Mouse (Mus musculus): ENCODE measurements at regions not wholly inside any gene's neighbourhood (a gene's known extent, or its start where the extent isn't known, plus 50 kb on each side); places are given as distances from the start of the nearest gene placed in this dataset.

DNA sequence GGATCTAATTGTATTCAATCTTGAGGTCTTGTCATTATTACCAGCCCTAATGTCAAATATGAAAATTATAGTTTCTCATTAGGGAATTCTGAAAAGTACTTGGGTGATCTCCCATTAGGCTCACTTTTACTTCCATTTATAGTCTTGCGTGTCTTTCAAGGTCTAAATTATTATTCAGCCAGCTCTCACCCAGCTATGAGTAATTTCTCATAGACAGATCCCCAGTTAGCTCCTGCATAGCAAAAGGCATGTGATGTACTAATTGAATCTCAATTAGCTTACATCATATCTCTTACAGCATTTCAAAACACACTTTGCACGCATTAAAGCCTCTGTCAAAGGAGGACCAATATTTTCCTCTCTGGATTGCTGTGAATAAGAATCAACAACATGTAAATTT is 539.9 kb downstream of the Lipi start:
- Histone ChIP-seq H3K9me3 (ENCODE audit: control insufficient read depth, low read depth, low read length) (no peaks in the 10 kb centered on the region), H3K9ac (replicated peaks; ENCODE audit: low read depth, low read length) (no peak overlapping the region), H3K4me2 (replicated peaks; ENCODE audit: low read depth, low read length) (no peak overlapping the region), H3K4me3 (ENCODE audit: low read depth, low read length) (no peak overlapping the region), H3K27ac (ENCODE audit: low read length) (no peak overlapping the region), H3K4me1 (ENCODE audit: control insufficient read depth, insufficient read depth, low read length) (no peaks in the 10 kb centered on the region), H3K27me3 (ENCODE audit: control insufficient read depth, insufficient read depth, low read length) (no peaks in the 10 kb centered on the region), H3K36me3 (ENCODE audit: control insufficient read depth, insufficient read depth, low read length) (no peaks in the 10 kb centered on the region)
- ATAC-seq (ENCODE audit: insufficient number of reproducible peaks, insufficient read depth, low FRiP score, low read depth): no peak
- WGBS: 86% methylated on average over 2 of the region's 2 CpGs
